Mouse (Mus musculus): ENCODE results near the gene Cyp3a11. TPM values are rescaled to one million over a fixed set of nuclear protein-coding genes. Genes with fewer than 3 reads are reported as not detected.
"Not testable (repeated sequence)": the region's sequence is repeated elsewhere in the genome, so short reads cannot be mapped to it uniquely, and the experiment has no call there.

Cyp3a11 gene
- polyA plus RNA-seq (2012), result not detected in 2 replicates

DNA sequence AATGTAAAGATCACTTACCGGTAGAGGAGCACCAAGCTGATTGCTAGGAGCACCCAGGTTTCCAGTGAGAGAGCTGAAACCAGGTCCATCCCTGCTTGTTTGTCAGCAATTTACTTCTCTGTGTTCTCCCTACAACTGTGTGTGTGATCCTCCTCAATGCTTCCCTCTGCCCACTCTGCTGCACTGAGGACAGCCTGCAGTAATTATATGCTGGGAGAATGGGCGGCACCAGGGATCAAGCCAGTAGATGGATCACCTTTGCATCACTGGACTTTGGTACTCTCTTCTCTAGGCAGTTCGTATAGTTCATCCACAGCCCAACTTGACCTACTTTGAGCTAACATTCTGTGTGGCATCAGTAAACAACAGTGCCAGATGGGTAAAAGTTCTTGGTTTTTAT lies at the start of gene Cyp3a11:
Cyp3a11 (minus strand) TSS at position 277 of the 400 bp plus-strand sequence.
- Histone ChIP-seq H3K9me3 (ENCODE audit: control insufficient read depth, low read length) (peaks cover 18% of the 10 kb centered on the region), H3K4me1 (ENCODE audit: control insufficient read depth) (no peaks in the 10 kb centered on the region), H3K27me3 (ENCODE audit: control insufficient read depth) (no peaks in the 10 kb centered on the region), H3K4me3 (replicated peaks) (no peak within 1 kb of the TSS), H3K36me3 (ENCODE audit: control insufficient read depth) (no peaks in the 10 kb centered on the region)
- no peak for TF ChIP-seq TAL1 (IDR thresholded peaks at IDR 0.05; ENCODE audit: low read length)
- no peak for TF ChIP-seq GATA1 (IDR thresholded peaks at IDR 0.05; ENCODE audit: low read length)

DNA sequence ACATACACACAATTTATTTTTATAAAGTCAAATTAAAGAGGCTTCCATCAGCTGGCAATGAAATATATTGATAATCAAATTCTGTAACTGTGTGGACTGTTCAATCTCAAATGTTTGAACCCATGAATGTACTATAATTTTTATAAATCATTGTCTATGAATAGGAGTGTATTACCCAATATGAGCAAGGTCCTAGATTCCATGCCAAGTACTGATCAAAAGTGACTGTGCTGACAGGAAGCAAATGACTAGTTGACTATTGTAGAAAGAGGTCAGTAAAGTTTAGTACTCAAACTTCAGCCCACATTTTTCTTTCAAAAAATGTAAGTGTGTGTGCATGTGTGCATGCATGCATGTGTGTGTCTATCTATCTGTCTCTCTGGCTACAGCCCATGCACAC lies 33.1 kb upstream of the Cyp3a11 start:
- no peaks in the 10 kb centered on the region for H3K27me3 ChIP-seq (ENCODE audit: control insufficient read depth)
- no peaks in the 10 kb centered on the region for H3K36me3 ChIP-seq (ENCODE audit: control insufficient read depth)
- no peaks in the 10 kb centered on the region for H3K4me1 ChIP-seq (ENCODE audit: control insufficient read depth)
- no peak for TF ChIP-seq TAL1 (IDR thresholded peaks at IDR 0.05; ENCODE audit: low read length)
- TF ChIP-seq GATA1 (IDR thresholded peaks at IDR 0.05; ENCODE audit: low read length), result no peak
- H3K9me3 ChIP-seq (ENCODE audit: control insufficient read depth, low read length), result peaks cover 32% of the 10 kb centered on the region
- no peak overlapping the region for H3K4me3 ChIP-seq (replicated peaks)

DNA sequence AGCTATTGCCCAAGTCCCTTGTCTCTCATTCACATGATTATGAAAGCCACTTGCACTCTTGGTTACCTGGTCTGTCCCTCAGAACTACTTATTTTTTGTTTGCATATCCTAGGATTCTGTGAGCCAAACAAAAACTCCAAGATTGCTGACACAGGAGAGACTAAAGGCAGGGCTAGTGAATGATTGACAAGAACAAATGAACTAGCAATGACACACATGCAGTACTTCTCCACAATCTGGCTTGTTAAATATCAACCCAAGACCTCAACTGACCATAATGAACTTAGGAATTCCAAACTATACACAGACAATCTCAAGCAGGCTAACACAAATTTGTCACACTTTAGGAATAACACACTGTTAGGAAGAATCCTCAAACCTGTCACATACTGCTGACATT lies 32.0 kb upstream of the Cyp3a11 start:
- Histone ChIP-seq H3K36me3 (ENCODE audit: control insufficient read depth) (no peaks in the 10 kb centered on the region), H3K27me3 (ENCODE audit: control insufficient read depth) (no peaks in the 10 kb centered on the region), H3K9me3 (ENCODE audit: control insufficient read depth, low read length) (peaks cover 26% of the 10 kb centered on the region), H3K4me1 (ENCODE audit: control insufficient read depth) (no peaks in the 10 kb centered on the region), H3K4me3 (replicated peaks) (no peak overlapping the region)
- no peak for TF ChIP-seq GATA1 (IDR thresholded peaks at IDR 0.05; ENCODE audit: low read length)
- no peak for TF ChIP-seq TAL1 (IDR thresholded peaks at IDR 0.05; ENCODE audit: low read length)

DNA sequence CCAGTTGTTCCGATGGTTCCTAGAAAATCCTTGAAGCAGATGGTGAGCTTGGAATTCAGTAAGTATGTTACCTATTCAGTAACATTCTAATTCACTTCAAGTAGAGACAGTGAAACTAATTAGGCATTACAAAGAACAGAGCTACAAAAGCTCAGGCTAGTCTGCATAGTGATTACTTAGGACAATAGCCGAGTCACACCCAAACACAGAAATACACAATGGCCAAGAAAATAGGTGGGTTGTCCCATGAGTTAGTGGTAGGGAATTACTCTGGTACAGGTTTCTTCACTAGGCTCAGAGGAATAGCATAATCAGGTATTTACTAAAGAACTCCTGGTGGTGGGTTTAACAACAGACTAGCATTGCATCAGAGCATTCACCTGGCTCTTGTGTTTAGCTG lies 27.2 kb upstream of the Cyp3a11 start:
- H3K4me3 ChIP-seq (replicated peaks); H3K4me1 ChIP-seq (ENCODE audit: control insufficient read depth); H3K36me3 ChIP-seq (ENCODE audit: control insufficient read depth); H3K27me3 ChIP-seq (ENCODE audit: control insufficient read depth): not testable (repeated sequence)
- peaks cover 27% of the 10 kb centered on the region for H3K9me3 ChIP-seq (ENCODE audit: control insufficient read depth, low read length)

DNA sequence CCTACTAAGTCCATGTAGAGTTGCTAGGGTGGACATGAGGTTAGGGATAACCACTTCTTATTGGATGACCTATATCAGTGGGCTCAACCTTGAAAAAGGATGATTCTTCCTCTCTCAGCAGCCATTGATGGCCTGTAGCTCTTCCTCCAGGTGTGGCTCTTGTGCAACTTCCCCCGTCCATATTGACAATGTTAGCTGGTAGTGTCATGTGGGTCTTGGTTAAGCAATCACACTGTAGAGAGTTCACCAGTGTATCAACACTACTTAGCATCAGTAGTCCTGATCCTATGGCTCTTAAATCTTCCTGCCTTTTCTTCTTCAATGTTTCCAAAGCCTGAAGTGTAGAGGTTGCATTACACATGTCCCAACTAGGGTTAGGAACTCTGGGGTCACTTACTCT lies 24.8 kb upstream of the Cyp3a11 start:
- no peak overlapping the region for H3K4me3 ChIP-seq (replicated peaks)
- H3K36me3 ChIP-seq (ENCODE audit: control insufficient read depth), result no peaks in the 10 kb centered on the region
- H3K9me3 ChIP-seq (ENCODE audit: control insufficient read depth, low read length), result peaks cover 31% of the 10 kb centered on the region
- no peaks in the 10 kb centered on the region for H3K27me3 ChIP-seq (ENCODE audit: control insufficient read depth)
- no peaks in the 10 kb centered on the region for H3K4me1 ChIP-seq (ENCODE audit: control insufficient read depth)
- TF ChIP-seq TAL1 (IDR thresholded peaks at IDR 0.05; ENCODE audit: low read length), result no peak
- TF ChIP-seq GATA1 (IDR thresholded peaks at IDR 0.05; ENCODE audit: low read length), result no peak

DNA sequence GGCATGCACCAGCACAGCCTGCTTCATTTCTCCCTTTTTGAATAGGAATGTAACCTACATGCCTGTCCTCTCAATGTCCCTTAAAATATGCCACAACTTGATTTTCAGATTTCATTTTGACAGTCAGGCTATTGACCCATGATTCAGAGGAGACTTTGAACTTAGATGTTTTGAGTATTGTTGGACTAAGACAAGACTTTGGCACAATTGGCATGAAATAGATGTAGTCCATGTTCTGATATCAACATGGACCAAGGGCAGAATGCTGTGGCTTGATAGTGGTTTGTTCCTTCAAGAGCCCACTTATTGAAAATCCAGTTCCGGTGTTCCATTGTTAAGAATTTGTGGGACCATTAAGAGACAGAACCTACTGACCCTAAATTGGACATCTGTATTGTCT lies 23.6 kb upstream of the Cyp3a11 start:
- Histone ChIP-seq H3K4me1 (ENCODE audit: control insufficient read depth) (no peaks in the 10 kb centered on the region), H3K27me3 (ENCODE audit: control insufficient read depth) (no peaks in the 10 kb centered on the region), H3K9me3 (ENCODE audit: control insufficient read depth, low read length) (peaks cover 28% of the 10 kb centered on the region), H3K36me3 (ENCODE audit: control insufficient read depth) (no peaks in the 10 kb centered on the region), H3K4me3 (replicated peaks) (no peak overlapping the region)
- TF ChIP-seq GATA1 (IDR thresholded peaks at IDR 0.05; ENCODE audit: low read length) (no peak), TAL1 (IDR thresholded peaks at IDR 0.05; ENCODE audit: low read length) (no peak)

DNA sequence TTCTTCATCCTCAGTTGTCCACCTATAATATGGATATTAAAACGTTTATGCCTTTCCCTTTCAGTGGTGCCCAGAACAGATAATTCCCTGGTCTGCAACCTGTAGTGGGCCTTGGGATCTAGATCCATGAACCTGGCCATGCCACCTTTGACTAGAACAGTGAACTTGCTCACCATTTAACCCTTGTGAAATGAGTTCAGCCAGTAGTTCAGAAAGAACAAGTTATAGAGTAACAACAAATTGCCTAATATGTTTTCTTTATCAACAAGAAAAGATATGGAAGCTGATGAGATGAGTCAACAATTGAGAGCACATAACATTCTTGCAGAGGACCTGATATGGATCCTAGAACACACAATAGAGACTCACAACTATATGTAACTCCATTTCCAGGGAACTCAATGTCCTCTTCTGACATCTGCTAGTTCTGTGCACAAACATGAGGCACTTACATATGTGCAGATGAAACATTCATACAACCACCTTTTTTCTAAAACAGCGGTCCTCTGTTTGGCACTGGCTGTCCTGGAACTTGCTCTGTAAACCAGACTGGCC lies 20.7 kb upstream of the Cyp3a11 start:
- TF ChIP-seq GATA1 (IDR thresholded peaks at IDR 0.05; ENCODE audit: low read length), result no peak
- no peaks in the 10 kb centered on the region for H3K36me3 ChIP-seq (ENCODE audit: control insufficient read depth)

DNA sequence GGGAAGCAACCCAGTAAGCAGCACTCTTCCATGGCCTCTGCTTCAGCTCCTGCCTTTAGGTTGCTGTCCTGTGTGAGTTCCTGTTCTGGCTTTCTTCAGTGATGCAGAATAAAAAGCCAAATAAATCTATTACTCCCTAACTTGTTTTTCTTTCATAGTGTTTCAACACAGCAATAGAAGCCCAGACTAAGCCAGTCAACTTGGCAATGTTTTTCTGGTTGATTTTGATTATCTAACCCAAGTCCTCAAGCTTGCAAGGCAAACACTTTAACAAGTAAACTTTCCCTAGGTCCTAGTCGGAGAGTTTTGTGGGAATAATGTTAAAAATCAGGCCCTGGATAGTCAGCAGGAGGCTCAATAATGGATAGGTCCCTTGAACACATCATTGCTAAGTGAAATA lies 17.5 kb upstream of the Cyp3a11 start:
- H3K4me3 ChIP-seq (replicated peaks), result no peak overlapping the region
- no peaks in the 10 kb centered on the region for H3K36me3 ChIP-seq (ENCODE audit: control insufficient read depth)
- no peaks in the 10 kb centered on the region for H3K27me3 ChIP-seq (ENCODE audit: control insufficient read depth)
- no peaks in the 10 kb centered on the region for H3K4me1 ChIP-seq (ENCODE audit: control insufficient read depth)
- TF ChIP-seq GATA1 (IDR thresholded peaks at IDR 0.05; ENCODE audit: low read length), result no peak
- no peak for TF ChIP-seq TAL1 (IDR thresholded peaks at IDR 0.05; ENCODE audit: low read length)
- H3K9me3 ChIP-seq (ENCODE audit: control insufficient read depth, low read length), result peaks cover 7% of the 10 kb centered on the region

More for the DNA sequence above, 20.7 kb upstream of the Cyp3a11 start:
- Histone ChIP-seq H3K4me3 (replicated peaks) (no peak overlapping the region), H3K4me1 (ENCODE audit: control insufficient read depth) (no peaks in the 10 kb centered on the region), H3K9me3 (ENCODE audit: control insufficient read depth, low read length) (peaks cover 18% of the 10 kb centered on the region), H3K27me3 (ENCODE audit: control insufficient read depth) (no peaks in the 10 kb centered on the region)

DNA sequence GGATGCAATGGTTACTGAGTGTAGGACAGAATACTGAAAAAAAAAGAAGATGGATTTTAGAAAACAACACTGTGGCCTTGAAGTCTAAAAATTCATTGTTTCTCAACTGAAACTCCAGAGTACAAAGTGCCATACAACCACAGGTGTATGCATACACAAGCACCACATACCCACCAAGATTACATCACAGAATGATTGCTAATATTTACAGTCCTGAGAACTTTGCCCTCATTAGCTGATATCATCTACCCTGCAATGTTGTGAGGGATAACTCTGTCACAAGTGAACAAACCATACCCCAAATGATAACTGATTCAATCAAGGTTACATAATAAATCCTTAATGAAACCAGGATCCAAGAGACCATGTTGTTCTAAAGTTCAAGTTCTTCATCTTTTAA lies 1.4 kb upstream of the Cyp3a11 start:
- no peaks in the 10 kb centered on the region for H3K36me3 ChIP-seq (ENCODE audit: control insufficient read depth)
- H3K27me3 ChIP-seq (ENCODE audit: control insufficient read depth), result no peaks in the 10 kb centered on the region
- H3K4me1 ChIP-seq (ENCODE audit: control insufficient read depth), result no peaks in the 10 kb centered on the region
- no peak overlapping the region for H3K4me3 ChIP-seq (replicated peaks)
- H3K9me3 ChIP-seq (ENCODE audit: control insufficient read depth, low read length), result peaks cover 23% of the 10 kb centered on the region
- TF ChIP-seq TAL1 (IDR thresholded peaks at IDR 0.05; ENCODE audit: low read length) (no peak), GATA1 (IDR thresholded peaks at IDR 0.05; ENCODE audit: low read length) (no peak)

DNA sequence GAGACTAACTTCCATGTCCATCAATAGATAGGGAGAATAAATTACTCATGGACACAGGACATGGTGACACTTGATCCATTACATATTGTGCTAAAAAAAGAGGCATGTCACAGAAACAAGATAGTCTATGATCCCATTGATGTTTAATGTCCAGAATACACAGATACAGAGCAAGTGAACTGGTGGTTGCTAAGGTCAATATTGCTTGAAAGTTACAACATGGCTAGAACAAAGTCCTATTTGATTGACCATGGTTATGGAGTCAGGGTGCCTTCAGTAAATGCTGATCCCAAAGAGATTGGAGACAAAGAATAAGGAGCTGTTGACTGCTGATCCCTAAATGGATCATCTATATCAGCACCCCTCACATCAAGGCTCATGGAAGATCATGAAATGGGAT lies 12.3 kb downstream of the Cyp3a11 start:
- H3K9me3 ChIP-seq (ENCODE audit: control insufficient read depth, low read length), result peaks cover 11% of the 10 kb centered on the region
- H3K4me1 ChIP-seq (ENCODE audit: control insufficient read depth); H3K27me3 ChIP-seq (ENCODE audit: control insufficient read depth); H3K36me3 ChIP-seq (ENCODE audit: control insufficient read depth); H3K4me3 ChIP-seq (replicated peaks): not testable (repeated sequence)

DNA sequence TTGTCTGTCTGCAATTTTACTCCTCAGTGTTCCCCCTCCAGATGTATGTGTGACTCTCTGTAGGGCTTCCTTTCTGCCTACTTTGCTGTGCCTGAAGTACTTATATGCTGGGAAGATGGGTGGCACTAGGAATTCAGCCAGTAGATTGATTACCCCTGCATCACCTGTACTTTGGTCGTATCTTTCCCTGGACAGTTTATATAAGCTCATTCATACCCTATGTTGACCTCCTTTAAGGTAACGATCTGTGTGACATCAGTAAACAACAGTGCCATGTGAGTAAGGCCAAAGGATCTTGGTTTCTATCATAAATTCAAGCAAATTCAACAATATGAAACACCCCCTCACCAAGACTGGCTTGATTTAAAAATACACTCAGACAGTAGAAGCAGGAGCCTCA lies 74.0 kb downstream of the Cyp3a11 start, which contains the start of gene Cyp3a44:
Cyp3a44 (minus strand) TSS at position 79 of the 400 bp plus-strand sequence.
- H3K9me3 ChIP-seq (ENCODE audit: control insufficient read depth, low read length), result peaks cover 19% of the 10 kb centered on the region
- H3K4me1 ChIP-seq (ENCODE audit: control insufficient read depth); H3K4me3 ChIP-seq (replicated peaks); H3K27me3 ChIP-seq (ENCODE audit: control insufficient read depth); H3K36me3 ChIP-seq (ENCODE audit: control insufficient read depth): not testable (repeated sequence)

All from erythroblast, embryonic 14.5 days (primary cell).